Mouse (Mus musculus) brain, embryonic 14.5 days (tissue): ENCODE data around the gene Mfap1b. TPM values are rescaled to one million over a fixed set of nuclear protein-coding genes. Genes with fewer than 3 reads are reported as not detected.
"Not testable (repeated sequence)": the region's sequence is repeated elsewhere in the genome, so short reads cannot be mapped to it uniquely, and the experiment has no call there.

ENCODE experiments used
- DNase-seq: peaks from one replicate; pipeline ENCODE4 v3.0.0-alpha.2; 2011; ENCODE audit warnings: low read depth
- CTCF ChIP-seq: fragments of 200-500 bp; IDR thresholded peaks from 2 replicates; pipeline ENCODE4 v1.5.1; 2012; ENCODE audit warnings: inconsistent platforms, mild to moderate bottlenecking, moderate library complexity, borderline replicate concordance; ENCODE audit not compliant: insufficient read depth, insufficient read length; ENCODE audit errors: extremely low read depth
- POLR2A ChIP-seq: fragments of 200-500 bp; IDR thresholded peaks from 2 replicates; pipeline ENCODE4 v1.6.1; 2012; ENCODE audit warnings: mild to moderate bottlenecking, inconsistent platforms, borderline replicate concordance; ENCODE audit not compliant: poor library complexity, insufficient read depth, insufficient read length, severe bottlenecking; ENCODE audit errors: extremely low read depth
- polyA plus RNA-seq: library from polyadenylated mRNA; depleted of rRNA; stranded (reverse); fragments of >200 nt; gene quantifications from 2 replicates; pipeline ENCODE4 v1.2.3, GENCODE M21; 2012

The Mfap1b gene
- polyA plus RNA-seq, 1 experiment: 28.0 TPM

DNA sequence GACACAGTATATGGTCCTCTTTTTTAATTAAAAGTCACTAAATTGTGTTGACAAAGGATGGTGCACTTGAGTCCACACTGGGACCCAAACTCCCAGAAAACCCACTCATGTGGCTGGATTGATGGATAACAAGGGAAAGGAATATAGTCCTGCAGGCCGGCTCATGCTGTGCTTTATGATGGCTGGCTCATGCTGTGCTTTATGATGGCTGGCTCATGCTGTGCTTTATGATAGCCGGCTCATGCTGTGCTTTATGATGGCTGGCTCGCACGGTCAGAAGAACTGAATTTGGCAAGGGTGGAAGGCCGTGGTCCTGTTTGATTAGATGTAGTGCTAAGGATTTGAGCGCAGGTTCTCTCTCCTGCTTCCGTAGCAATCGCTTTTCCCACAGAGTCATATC is 9.7 kb upstream of the Mfap1b start:
- TF ChIP-seq CTCF (no peak), POLR2A (no peak)

DNA sequence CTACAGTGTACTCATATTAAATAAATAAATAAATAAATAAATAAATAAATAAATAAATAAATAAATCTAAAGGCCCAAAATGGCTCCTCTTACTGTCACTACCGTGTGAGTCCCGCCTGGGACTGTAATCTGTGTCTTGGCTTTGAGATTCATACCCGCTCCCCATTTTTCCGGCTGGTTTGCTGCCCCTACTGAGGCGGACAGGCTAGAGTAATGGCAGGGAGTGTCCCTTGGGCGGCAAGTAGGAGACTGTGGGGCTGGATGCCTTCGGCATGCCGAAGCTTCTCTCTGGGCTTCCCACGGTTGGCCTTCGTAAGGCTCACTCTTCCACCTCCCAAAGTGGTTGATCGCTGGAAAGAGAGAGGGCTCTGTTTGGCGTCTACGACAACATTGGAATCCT is 7.0 kb upstream of the Mfap1b start:
- not testable (repeated sequence) for DNase-seq

More for the DNA sequence above, 9.7 kb upstream of the Mfap1b start:
- DNase-seq: peak; percentile 36

DNA sequence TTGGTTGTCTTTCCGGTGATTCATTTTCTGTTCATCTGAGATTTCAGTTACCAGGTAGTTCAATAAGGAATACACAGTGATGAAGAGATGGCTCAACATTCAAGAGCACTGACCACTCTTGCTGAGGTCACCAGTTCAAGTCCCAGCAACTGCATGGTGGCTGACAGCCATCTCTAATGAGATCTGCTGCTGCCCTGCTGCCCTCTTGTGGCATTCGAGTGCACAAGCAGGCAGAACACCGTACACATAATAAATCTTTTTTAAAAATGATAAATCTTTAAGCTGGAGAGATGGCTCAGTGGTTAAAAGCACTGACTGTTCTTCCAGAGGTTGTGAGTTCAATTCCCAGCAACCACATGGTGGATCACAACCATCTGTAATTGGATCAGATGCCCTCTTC is 6.6 kb upstream of the Mfap1b start:
- TF ChIP-seq CTCF: peak; percentile 48; the same call in 1 of the 2 replicates
- no peak for TF ChIP-seq POLR2A
- peak; percentile 7 for DNase-seq

DNA sequence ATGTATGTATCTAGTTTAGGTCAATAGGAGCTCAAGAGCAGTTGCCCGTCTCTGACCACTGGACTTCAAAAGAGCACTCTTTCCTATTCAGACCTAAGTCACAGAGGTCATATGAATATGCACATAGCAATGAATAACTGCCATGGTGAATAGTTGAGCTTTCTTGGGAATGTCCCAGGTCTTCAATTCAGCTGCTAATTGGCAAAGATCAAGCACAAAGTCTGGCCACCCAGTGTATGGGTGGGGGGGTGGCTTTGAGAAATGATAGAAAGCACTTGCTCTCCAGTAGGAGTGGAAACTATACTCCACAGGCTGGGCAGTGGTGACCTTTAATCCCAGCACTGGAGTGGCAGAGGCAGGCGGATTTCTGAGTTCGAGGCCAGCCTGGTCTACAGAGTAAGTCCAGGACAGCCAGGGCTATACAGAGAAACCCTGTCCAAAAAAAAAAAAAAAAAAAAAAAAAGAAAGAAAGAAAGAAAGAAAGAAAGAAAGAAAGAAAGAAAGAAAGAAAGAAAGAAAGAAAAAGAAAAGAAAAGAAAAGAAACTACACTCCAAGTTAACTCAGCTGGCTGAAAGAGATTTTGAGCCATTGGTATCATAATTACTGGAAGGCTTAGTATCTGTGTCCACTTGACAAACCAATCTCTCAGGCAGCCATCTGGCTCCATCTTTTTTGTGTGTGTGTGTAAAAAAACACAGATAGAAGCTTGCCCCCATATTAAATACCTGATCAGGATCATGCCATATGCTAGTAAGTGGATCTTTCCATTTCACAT is 3.8 kb upstream of the Mfap1b start:
- no peak for DNase-seq
- TF ChIP-seq CTCF: no peak
- no peak for TF ChIP-seq POLR2A

DNA sequence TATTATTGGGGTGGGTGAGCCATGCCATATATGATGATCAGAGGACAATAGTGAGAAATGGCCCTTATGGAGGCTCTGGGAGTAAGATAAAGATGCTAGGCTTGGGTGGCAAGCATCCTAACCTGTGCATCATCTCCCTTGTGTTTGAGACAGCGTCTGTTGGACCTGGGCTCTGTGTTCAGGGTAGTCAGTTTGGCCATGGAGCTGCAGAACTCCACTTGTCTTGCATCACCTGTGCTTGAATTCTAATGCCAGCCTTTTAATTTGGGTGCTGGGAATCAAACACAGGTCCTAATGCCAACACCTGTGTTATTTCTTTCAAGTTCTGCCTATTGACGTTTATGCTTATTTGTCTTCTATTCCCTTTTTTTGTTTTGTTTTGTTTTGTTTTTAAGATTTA is 1.4 kb upstream of the Mfap1b start:
- not testable (repeated sequence) for DNase-seq

DNA sequence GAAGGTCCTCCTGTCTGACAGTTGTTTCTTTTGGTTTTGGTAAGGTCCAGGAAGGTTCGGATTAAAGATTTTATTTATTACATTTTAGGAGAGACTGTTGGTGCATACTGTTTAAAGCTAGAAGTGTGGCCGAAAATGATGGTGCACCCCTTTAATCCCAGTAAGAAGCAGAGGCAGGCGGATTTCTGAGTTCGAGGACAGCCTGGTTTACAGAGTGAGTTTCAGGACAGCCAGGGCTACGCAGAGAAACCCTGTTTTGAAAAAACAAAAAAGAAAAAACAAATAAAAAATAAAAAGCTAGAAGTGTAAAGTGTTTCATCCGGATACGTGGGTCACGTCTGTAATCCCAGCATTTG is 291 bp upstream of the Mfap1b start:
- DNase-seq: no peak
- TF ChIP-seq CTCF (no peak), POLR2A (no peak)

DNA sequence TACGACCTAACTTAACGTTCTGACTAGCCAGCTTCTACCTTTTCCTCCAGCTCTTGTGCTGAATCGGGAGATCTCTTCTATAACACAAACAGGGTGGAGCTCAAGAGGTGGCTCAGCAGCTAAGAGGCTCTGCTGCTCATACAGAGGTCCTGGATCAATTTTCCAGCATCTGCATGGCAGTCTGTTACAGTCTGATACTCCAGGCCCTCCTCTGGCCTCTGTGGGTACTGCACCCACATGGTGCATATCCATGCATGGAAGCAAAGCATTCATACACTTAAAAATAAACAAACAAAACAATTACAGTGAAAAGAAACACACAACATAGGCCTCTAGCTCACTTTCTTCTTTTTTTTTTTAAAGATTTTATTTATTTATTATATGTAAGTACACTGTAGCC is 1.1 kb downstream of the Mfap1b start:
- not testable (repeated sequence) for DNase-seq

DNA sequence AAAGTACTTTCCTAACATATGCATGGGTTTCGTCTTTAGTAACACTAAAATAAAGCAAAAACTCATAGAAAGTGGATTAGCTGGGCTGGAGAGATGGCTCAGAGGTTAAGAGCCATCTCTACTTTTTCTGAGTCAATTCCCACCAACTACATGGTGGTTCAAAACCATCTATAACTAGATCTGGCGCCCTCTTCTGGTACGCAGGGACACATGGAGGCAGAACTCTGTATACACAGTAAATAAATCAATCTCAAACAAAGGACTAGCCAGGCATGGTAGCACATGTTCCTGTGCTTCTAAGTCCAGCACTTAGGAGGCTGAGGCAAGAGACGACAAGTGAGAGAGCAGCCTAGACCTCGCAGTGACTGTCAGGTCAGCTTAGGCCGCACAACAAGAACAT is 4.9 kb downstream of the Mfap1b start:
- not testable (repeated sequence) for DNase-seq

DNA sequence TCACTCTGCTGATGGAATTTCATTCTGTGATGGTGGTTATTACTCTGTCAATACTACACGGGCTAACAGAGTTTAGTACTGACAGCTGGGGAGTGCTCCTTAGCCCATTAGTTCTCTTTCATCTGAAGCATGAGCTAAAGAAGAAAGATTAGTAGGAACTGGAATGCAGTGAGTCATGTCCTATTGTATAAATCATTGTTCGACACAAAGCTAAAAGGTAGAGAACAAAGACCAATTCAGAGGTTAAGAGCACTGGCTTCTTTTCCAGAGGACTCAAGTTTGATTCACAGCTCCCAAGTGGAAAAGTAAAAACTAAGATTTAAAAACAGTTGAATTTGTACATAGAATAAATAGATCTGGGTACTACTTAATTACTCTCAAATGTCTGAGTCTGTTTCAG is 13.8 kb downstream of the Mfap1b start:
- no peak for DNase-seq
- TF ChIP-seq POLR2A (no peak), CTCF (no peak)

DNA sequence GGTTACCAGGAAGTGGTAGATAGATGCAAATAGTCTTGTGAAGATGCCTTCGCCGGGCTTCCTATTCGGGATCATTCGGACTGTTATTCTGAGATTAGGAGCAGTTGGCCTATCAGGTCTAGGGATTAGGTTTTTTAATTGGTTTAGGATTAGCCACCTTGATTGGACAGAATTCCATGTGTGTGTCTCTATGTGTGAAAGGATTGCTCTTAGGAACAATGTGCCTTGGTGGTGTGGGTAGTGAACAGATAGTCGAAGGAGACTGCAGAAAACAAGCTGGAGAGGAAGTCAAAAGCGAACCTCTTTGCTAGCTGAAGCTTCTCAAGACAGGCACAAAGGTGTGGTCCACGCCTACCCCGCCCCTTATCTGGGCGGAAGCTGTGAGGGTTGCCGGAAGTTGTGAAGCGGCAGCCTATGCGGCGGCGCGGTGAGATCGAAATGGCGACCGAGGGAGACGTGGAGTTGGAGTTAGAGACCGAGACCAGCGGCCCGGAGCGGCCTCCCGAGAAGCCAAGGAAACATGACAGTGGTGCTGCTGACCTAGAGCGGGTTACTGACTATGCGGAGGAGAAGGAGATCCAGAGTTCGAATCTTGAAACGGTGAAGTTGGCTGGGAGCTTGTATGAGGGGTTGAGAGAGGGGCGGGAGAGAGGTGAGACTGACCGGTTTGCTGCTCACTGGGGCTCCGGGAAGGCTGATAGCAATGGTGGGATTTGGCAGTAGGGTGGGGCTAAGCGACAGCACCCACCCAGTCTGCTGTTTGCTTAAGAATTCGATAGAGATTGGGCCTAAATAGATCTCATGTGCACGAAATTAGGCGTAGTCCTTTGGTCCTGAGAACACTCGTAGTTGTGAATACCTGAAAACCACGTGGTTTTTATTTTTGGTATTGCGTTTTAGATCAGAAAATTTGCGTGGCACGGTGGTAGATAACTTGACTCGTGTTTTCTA is 16.9 kb downstream of the Mfap1b start, which contains the start of gene Serinc4:
TSS of gene Serinc4 (minus strand) at position 90 of the 951 bp plus-strand sequence.
- peak; percentile 96 for DNase-seq
- TF ChIP-seq CTCF (no peak), POLR2A (peak; percentile 42; the same call in 1 of the 2 replicates)

DNA sequence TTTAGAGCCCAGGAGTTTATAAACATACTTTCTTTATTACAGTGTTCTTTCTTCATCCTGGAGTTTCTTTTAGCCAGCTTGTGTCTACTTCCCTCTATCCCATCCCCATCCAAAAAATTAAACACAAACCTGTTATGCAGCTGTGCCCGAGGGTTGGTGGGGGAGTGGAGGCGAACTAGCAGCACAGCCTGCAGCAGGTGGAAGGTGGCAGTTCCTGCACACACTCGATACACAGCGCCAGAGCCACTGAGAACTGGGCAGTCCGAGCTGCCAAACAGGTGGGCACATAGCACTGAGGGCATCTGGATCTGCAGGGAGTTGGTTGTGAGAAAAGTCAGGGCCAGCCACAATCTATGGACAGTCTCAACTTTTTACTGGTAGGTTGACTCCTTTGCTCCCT is 18.3 kb downstream of the Mfap1b start:
- TF ChIP-seq CTCF: no peak
- no peak for DNase-seq

DNA sequence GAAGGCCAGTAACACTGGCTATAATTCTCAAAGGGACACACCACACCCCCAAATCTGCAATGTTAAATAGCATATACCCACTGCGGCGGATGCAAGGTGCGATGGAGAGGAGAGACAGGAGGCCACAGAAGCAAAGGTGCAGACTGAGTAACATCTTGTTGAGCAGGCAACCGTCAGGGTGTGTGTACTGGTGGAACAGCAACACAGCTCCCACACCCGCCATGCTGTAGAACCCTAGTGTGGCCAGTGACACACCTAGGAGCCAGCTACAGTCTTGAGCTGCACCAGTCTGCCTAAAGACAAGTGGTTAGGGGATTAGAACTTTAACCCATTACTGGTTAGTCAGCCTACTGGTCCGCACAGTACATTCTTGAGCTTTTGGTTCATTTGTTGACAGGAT is 19.9 kb downstream of the Mfap1b start:
- TF ChIP-seq CTCF (no peak), POLR2A (no peak)
- DNase-seq: no peak

DNA sequence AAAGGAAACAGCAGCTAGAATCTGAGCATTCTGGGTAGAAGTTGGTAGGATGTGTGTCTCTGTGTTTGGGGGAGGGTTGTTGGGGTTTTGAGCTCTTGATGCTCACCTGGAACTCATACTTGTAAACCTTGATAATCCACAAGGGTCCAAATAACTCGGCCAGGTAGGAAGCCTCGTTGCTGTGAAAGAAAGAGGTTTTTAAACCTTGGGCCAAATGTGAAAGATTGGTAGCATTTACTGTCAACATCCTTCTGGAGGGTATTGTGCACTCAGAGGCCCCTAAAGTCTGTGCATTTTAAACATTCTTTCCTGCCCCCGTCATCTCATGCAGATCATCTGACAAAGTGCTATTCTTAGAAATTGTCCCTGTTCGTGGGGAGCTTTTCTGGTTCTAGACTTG is 20.9 kb downstream of the Mfap1b start, which contains the start of gene Hypk:
TSS of gene Hypk (plus strand) at position 301 of the 400 bp plus-strand sequence.
- TF ChIP-seq POLR2A (no peak), CTCF (no peak)

DNA sequence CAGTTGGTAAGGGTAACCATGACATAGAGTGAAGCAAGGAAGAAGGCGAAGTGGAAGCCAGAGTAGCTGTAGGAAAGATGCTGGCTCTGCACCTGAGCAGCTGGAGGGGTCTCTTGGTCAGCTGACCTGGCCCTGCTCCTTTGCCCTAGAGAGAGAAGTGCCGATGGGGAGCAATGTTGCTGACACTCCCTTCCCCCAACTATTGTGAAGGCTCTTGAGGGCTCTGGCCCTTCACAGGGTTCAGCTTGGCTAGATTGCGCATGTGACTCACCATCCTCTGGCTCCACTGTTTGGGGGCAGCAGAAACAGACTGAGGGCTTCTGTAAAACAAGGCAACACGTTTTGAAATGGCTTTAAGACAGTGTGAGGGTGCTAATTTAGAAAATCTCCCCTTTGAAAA is 21.5 kb downstream of the Mfap1b start:
- TF ChIP-seq CTCF (no peak), POLR2A (no peak)
- DNase-seq: no peak

More for the DNA sequence above, 20.9 kb downstream of the Mfap1b start, which contains the start of gene Hypk:
- DNase-seq: no peak
